Mouse (Mus musculus) adrenal gland, postnatal 14 days (tissue): ENCODE measurements around the gene Glra4. TPM values are rescaled to one million over a fixed set of nuclear protein-coding genes. Genes with fewer than 3 reads are reported as not detected.
"Not testable (repeated sequence)": the region's sequence is repeated elsewhere in the genome, so short reads cannot be mapped to it uniquely, and the experiment has no call there.

Source experiments
- DNase-seq: peaks from one replicate; pipeline ENCODE4 v3.0.0; 2021; ENCODE audit warnings: mixed read lengths
- total RNA-seq: library from RNA; stranded (reverse); gene quantifications from 2 replicates; pipeline ENCODE4 v1.2.3, GENCODE M21; 2021

Glra4 gene
- total RNA-seq, 1 experiment from 2014 or later: not detected

DNA sequence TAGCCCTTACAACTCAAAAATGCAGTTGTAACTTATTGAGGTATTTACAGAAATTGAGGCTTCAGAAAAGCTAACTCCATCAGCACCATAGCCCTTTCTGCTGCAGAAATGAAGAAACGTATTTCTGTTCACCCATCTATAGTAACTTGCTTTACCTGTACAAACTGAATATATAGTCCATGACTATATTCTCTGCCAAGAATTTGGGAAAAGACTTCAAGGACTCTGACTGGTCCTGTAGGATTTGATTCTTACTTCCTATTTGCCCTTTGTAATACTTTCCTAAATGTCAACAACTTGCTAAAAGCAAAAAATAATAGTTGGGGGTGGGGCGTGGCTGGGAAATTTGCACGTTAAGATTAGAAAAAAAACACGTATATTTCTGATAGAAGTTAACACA lies 47.9 kb downstream of the Glra4 start:
- no peak for DNase-seq

GRCm38 (mm10) chrX:136714742-136715474 lies 65.0 kb downstream of the Glra4 start:
- DNase-seq: not testable (repeated sequence)

DNA sequence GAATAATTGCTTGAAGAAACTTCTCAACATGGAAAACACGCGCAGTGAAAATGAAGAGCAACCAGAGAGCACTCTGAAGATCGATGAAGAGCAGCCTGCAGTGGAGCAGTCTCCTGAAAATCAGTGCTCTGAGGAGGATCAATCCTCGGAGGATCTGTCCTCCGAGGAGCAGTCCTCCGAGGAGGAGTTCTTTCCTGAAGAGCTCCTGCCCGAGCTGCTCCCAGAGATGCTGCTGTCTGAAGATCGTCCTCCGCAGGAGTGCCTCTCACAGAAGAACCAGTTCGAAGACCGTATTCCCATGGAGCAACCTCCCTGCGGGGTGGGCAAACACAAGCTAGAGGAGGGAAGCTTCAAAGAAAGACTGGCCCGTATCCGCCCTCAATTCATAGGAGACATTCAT lies 71.2 kb downstream of the Glra4 start:
- DNase-seq: peak; percentile 9

DNA sequence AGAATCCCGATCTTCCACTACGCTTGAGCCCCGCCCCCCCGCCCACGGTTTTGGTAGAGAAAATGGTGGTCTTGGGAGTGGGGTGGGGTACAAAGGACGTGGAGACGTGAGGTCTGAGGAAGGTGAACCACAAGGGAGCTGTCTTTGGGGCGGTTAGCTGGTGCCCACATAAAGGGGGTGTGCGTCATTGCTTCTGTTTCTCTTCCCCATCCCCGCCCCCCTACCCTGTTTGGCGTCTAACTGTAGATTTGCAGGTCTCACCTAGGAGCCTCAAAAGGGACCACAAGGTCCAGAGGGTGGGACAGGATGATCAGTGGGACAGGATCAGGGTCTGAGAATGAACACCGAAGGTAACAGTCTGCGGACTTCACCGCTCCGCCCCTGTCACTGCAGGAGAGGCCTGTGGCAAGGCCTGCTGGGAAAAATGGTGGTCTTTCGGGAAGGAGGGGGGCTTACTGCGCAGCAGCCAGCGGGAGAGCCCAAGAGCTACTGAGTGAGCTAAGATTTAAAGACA lies 71.7 kb downstream of the Glra4 start:
- peak; percentile 65 for DNase-seq

Other genes starting within 250 kb of the Glra4 start
- not detected in 2 replicates for gene Kir3dl2, start 236.1 kb downstream of the Glra4 start, total RNA-seq
- gene Tceal3, start 189.3 kb downstream of the Glra4 start, total RNA-seq: 39.4 and 39.8 TPM in 2 replicates
- 6.9 and 7.6 TPM in 2 replicates for gene Tceal1, start 72.2 kb downstream of the Glra4 start, total RNA-seq
- gene Morf4l2, start 36.5 kb downstream of the Glra4 start, total RNA-seq: 321 and 346 TPM in 2 replicates
- 5.2 and 8.1 TPM in 2 replicates for gene Plp1, start 42.5 kb upstream of the Glra4 start, total RNA-seq
- 0.56 and 0.68 TPM in 2 replicates for gene Rab9b, start 88.6 kb upstream of the Glra4 start, total RNA-seq
- not detected in 2 replicates for gene H2bfm, start 147.2 kb upstream of the Glra4 start, total RNA-seq
- gene Tmsb15b2, start 195.4 kb upstream of the Glra4 start, total RNA-seq: 14.5 and 16.8 TPM in 2 replicates
- 0.75 TPM in 1 of 2 replicates, not detected in the other for gene Tmsb15l, start 196.7 kb upstream of the Glra4 start, total RNA-seq
- 7.3 and 7.4 TPM in 2 replicates for gene Tmsb15b1, start 196.7 kb upstream of the Glra4 start, total RNA-seq
- 10.5 and 13.3 TPM in 2 replicates for gene Zcchc18, start 213.0 kb upstream of the Glra4 start, total RNA-seq